Mouse (Mus musculus): Measurements from ENCODE around the gene 1700029F12Rik.

1700029F12Rik gene

GRCm38 (mm10) chr13:97034262-97034661, at the start of gene 1700029F12Rik:
TSS of gene 1700029F12Rik (minus strand) at chr13:97034362.
- TF ChIP-seq GATA4 (IDR thresholded peaks at IDR 0.05; ENCODE audit: insufficient replicate concordance, low read length): no peak

- no peak for TF ChIP-seq GATA4 (IDR thresholded peaks at IDR 0.05; ENCODE audit: insufficient replicate concordance, low read length)
Observed at GRCm38 (mm10) chr13:97082432-97082831, 48.3 kb upstream of the 1700029F12Rik start.

- no peak for TF ChIP-seq GATA4 (IDR thresholded peaks at IDR 0.05; ENCODE audit: insufficient replicate concordance, low read length)
Observed at GRCm38 (mm10) chr13:97080615-97081014, 46.5 kb upstream of the 1700029F12Rik start.

GRCm38 (mm10) chr13:97080201-97080600, 46.0 kb upstream of the 1700029F12Rik start:
- no peak for TF ChIP-seq GATA4 (IDR thresholded peaks at IDR 0.05; ENCODE audit: insufficient replicate concordance, low read length)

- no peak for TF ChIP-seq GATA4 (IDR thresholded peaks at IDR 0.05; ENCODE audit: insufficient replicate concordance, low read length)
Observed at GRCm38 (mm10) chr13:97077556-97077955, 43.4 kb upstream of the 1700029F12Rik start.

GRCm38 (mm10) chr13:97073497-97073896, 39.3 kb upstream of the 1700029F12Rik start:
- TF ChIP-seq GATA4 (IDR thresholded peaks at IDR 0.05; ENCODE audit: insufficient replicate concordance, low read length): no peak

- no peak for TF ChIP-seq GATA4 (IDR thresholded peaks at IDR 0.05; ENCODE audit: insufficient replicate concordance, low read length)
Observed at GRCm38 (mm10) chr13:97071626-97072241, 37.6 kb upstream of the 1700029F12Rik start.

GRCm38 (mm10) chr13:97070931-97071625, 36.9 kb upstream of the 1700029F12Rik start:
- TF ChIP-seq GATA4 (IDR thresholded peaks at IDR 0.05; ENCODE audit: insufficient replicate concordance, low read length): no peak

GRCm38 (mm10) chr13:97068151-97068550, 34.0 kb upstream of the 1700029F12Rik start:
- TF ChIP-seq GATA4 (IDR thresholded peaks at IDR 0.05; ENCODE audit: insufficient replicate concordance, low read length): no peak

- no peak for TF ChIP-seq GATA4 (IDR thresholded peaks at IDR 0.05; ENCODE audit: insufficient replicate concordance, low read length)
Observed at GRCm38 (mm10) chr13:97067691-97068090, 33.5 kb upstream of the 1700029F12Rik start.

GRCm38 (mm10) chr13:97066649-97067550, 32.7 kb upstream of the 1700029F12Rik start, which contains the start of gene Fam169a:
TSS of gene Fam169a (plus strand) at chr13:97067286.
- no peak for TF ChIP-seq GATA4 (IDR thresholded peaks at IDR 0.05; ENCODE audit: insufficient replicate concordance, low read length)

GRCm38 (mm10) chr13:97064413-97064812, 30.3 kb upstream of the 1700029F12Rik start:
- no peak for TF ChIP-seq GATA4 (IDR thresholded peaks at IDR 0.05; ENCODE audit: insufficient replicate concordance, low read length)

GRCm38 (mm10) chr13:97063431-97063830, 29.3 kb upstream of the 1700029F12Rik start:
- TF ChIP-seq GATA4 (IDR thresholded peaks at IDR 0.05; ENCODE audit: insufficient replicate concordance, low read length): no peak

GRCm38 (mm10) chr13:97062151-97062550, 28.0 kb upstream of the 1700029F12Rik start:
- no peak for TF ChIP-seq GATA4 (IDR thresholded peaks at IDR 0.05; ENCODE audit: insufficient replicate concordance, low read length)

- TF ChIP-seq GATA4 (IDR thresholded peaks at IDR 0.05; ENCODE audit: insufficient replicate concordance, low read length): no peak
Observed at GRCm38 (mm10) chr13:97060331-97060730, 26.2 kb upstream of the 1700029F12Rik start.

All from liver, adult (tissue).